In genomic region chr15:79952504-79953231, GRCm38 (mm10) we compare ENCODE assay signal across 8 mouse cellular contexts. TPM values are rescaled to one million over a fixed set of nuclear protein-coding genes. Genes with fewer than 3 reads are reported as not detected.
A peak's percentile ranks its signal among the peaks of the same experiment; 100 is the strongest.
DNase-seq lines count a peak whose midpoint lies in the region; ATAC-seq and TF ChIP-seq lines count a peak whose summit lies in the region.

No protein-coding gene starts in this region.

- peaks cover 21% of the 10 kb centered on the region for H3K4me1 ChIP-seq in midbrain, embryonic 12.5 days
- peaks cover 20% of the 10 kb centered on the region for H3K4me1 ChIP-seq in midbrain, embryonic 14.5 days (ENCODE audit: control insufficient read depth, insufficient read depth, low read length)
- H3K4me1 ChIP-seq in heart, embryonic 14.5 days (ENCODE audit: control insufficient read depth in 2 of 2, insufficient read depth in 2 of 2, low read length in 2 of 2): peaks cover 37% of the 10 kb centered on the region in 2 experiments
- H3K4me1 ChIP-seq in liver, embryonic 12.5 days: peaks cover 15% of the 10 kb centered on the region

- H3K9ac ChIP-seq in midbrain, embryonic 12.5 days (replicated peaks): no peak overlapping the region
- H3K9ac ChIP-seq in midbrain, embryonic 14.5 days (replicated peaks; ENCODE audit: low read length): no peak overlapping the region
- no peak overlapping the region for H3K9ac ChIP-seq in heart, embryonic 14.5 days (ENCODE audit: low read length)
- no peak overlapping the region for H3K9ac ChIP-seq in liver, embryonic 12.5 days

- 49% methylated on average over 11 of the region's 11 CpGs for WGBS in midbrain, embryonic 12.5 days
- WGBS in midbrain, embryonic 14.5 days: 56% methylated on average over 11 of the region's 11 CpGs
- 43% methylated on average over 11 of the region's 11 CpGs for WGBS in heart, embryonic 14.5 days
- WGBS in liver, embryonic 12.5 days (ENCODE audit: insufficient replicate concordance): 51% methylated on average over 11 of the region's 11 CpGs

- 0 out of 2 replicates have a peak overlapping the region, but pooled peaks have one; percentile 12 for H3K27ac ChIP-seq in midbrain, embryonic 12.5 days (replicated peaks)
- H3K27ac ChIP-seq in midbrain, embryonic 14.5 days (replicated peaks; ENCODE audit: low read depth, low read length): no peak overlapping the region
- H3K27ac ChIP-seq in heart, embryonic 14.5 days (replicated peaks in 1 of 2; ENCODE audit: control insufficient read depth in 1 of 2, insufficient read depth in 1 of 2, low read depth in 2 of 2, low read length in 2 of 2): 0 out of 4 replicates have a peak overlapping the region, but pooled peaks of 1 of the 2 experiments have one; percentile 0
- no peak overlapping the region for H3K27ac ChIP-seq in left cerebral cortex, adult 2 months
- no peak overlapping the region for H3K27ac ChIP-seq in liver, embryonic 12.5 days

- H3K27me3 ChIP-seq in midbrain, embryonic 12.5 days: peaks cover 13% of the 10 kb centered on the region
- H3K27me3 ChIP-seq in midbrain, embryonic 14.5 days (ENCODE audit: control insufficient read depth, insufficient read depth, low read length): no peaks in the 10 kb centered on the region
- H3K27me3 ChIP-seq in heart, embryonic 14.5 days (ENCODE audit: control insufficient read depth, insufficient read depth, low read length): no peaks in the 10 kb centered on the region
- peaks cover 32% of the 10 kb centered on the region for H3K27me3 ChIP-seq in liver, embryonic 12.5 days (replicated peaks)

- no peak for DNase-seq in midbrain, embryonic 14.5 days
- DNase-seq in kidney, postnatal 4 days: peak; percentile 63 to 74
- DNase-seq in testis, postnatal 10 days (ENCODE audit: low spot score): peak; percentile 77
- DNase-seq in left cerebral cortex, adult 2 months (ENCODE audit: extremely low spot score in 1 of 2, low spot score in 2 of 2): no peak

- H3K4me2 ChIP-seq in midbrain, embryonic 12.5 days (replicated peaks): no peak overlapping the region
- no peak overlapping the region for H3K4me2 ChIP-seq in midbrain, embryonic 14.5 days (ENCODE audit: low read length)
- H3K4me2 ChIP-seq in heart, embryonic 14.5 days (ENCODE audit: low read length): peak overlapping the region; percentile 36
- H3K4me2 ChIP-seq in liver, embryonic 12.5 days: no peak overlapping the region

- TF ChIP-seq CTCF in left cerebral cortex, adult 2 months (IDR thresholded peaks at IDR 0.05): no peak

- H3K4me3 ChIP-seq in midbrain, embryonic 12.5 days: no peak overlapping the region
- H3K4me3 ChIP-seq in midbrain, embryonic 14.5 days (replicated peaks; ENCODE audit: low read depth, low read length): no peak overlapping the region
- H3K4me3 ChIP-seq in heart, embryonic 14.5 days (ENCODE audit: control insufficient read depth in 1 of 2, insufficient read depth in 1 of 2, low read depth in 1 of 2, low read length in 2 of 2): no peak overlapping the region
- no peak overlapping the region for H3K4me3 ChIP-seq in left cerebral cortex, adult 2 months
- H3K4me3 ChIP-seq in liver, embryonic 12.5 days: no peak overlapping the region

- no peaks in the 10 kb centered on the region for H3K9me3 ChIP-seq in midbrain, embryonic 12.5 days
- H3K9me3 ChIP-seq in midbrain, embryonic 14.5 days (ENCODE audit: control insufficient read depth, low read length): no peaks in the 10 kb centered on the region
- H3K9me3 ChIP-seq in heart, embryonic 14.5 days (ENCODE audit: control insufficient read depth, low read length): no peaks in the 10 kb centered on the region
- H3K9me3 ChIP-seq in liver, embryonic 12.5 days (replicated peaks): no peaks in the 10 kb centered on the region

- no peak for ATAC-seq in midbrain, embryonic 12.5 days (ENCODE audit: low FRiP score, low read depth)
- no peak for ATAC-seq in midbrain, embryonic 14.5 days (ENCODE audit: low FRiP score, low TSS enrichment)
- ATAC-seq in heart, embryonic 14.5 days (ENCODE audit: insufficient number of reproducible peaks, insufficient read depth, low FRiP score, low read depth): no peak
- no peak for ATAC-seq in liver, embryonic 12.5 days
- ATAC-seq in cerebellum, adult (ENCODE audit: insufficient number of reproducible peaks, low FRiP score, low TSS enrichment): no peak

- H3K36me3 ChIP-seq in midbrain, embryonic 12.5 days: no peaks in the 10 kb centered on the region
- no peaks in the 10 kb centered on the region for H3K36me3 ChIP-seq in midbrain, embryonic 14.5 days (ENCODE audit: control insufficient read depth, insufficient read depth, low read length)
- H3K36me3 ChIP-seq in heart, embryonic 14.5 days (ENCODE audit: control insufficient read depth, insufficient read depth, low read length): no peaks in the 10 kb centered on the region
- no peaks in the 10 kb centered on the region for H3K36me3 ChIP-seq in liver, embryonic 12.5 days

- intact Hi-C loops in left cerebral cortex, adult 2 months (cut with DNase I): no loop called here

RNA-seq across cellular contexts. Expression of gene Cbx7, which starts 18.3 kb away (rescaled TPM):
- 4.2 and 5.6 TPM in 2 replicates for polyA plus RNA-seq in midbrain, embryonic 12.5 days (2016; fragmentation: Nextera tagmentation; extraction: Ambion mirVana)
- 4.4 TPM in 2 replicates for polyA plus RNA-seq in midbrain, embryonic 14.5 days (2014; fragmentation: Nextera tagmentation; extraction: Ambion mirVana)
- polyA plus RNA-seq in heart, embryonic 14.5 days (2014; fragmentation: Nextera tagmentation; extraction: Ambion mirVana): 0.78 and 1.5 TPM in 2 replicates
- 10 to 100 TPM; 52.3 to 52.6 TPM for total RNA-seq in left cerebral cortex, adult 2 months (2021)
- polyA plus RNA-seq in liver, embryonic 12.5 days (2016; fragmentation: Nextera tagmentation; extraction: Ambion mirVana): 1.8 and 2.0 TPM in 2 replicates

Comparison
In these comparisons a context has a peak if more than half of its experiments do, and no peak if none do; other contexts are left out.
1. DNase-seq: peak in kidney, postnatal 4 days (2 of 2) and testis, postnatal 10 days (single experiment); none in midbrain, embryonic 14.5 days (single experiment) and left cerebral cortex, adult 2 months (0 of 2).